7 mouse cellular contexts compared by ENCODE assay signal in the genomic region with DNA sequence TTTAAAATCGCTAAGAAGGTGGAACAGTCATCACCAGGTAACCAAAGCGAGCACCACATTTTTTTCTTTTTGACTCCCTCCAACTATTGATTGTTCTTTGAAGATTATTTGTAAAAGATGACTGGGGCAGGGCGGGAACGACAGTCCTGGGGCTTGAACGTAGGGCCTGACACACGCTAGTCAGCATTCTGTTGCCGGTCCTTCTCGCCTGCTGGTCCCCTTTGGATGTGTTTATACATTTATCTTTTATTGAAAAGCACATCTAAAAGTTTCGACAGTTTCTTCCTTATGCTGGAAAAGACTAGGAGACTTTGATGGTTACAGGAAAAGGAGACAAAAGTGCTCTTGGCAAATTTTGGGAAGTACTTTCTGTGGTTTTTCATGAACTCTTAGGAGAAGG. TPM values are rescaled to one million over a fixed set of nuclear protein-coding genes. Genes with fewer than 3 reads are reported as not detected.
A peak's percentile ranks its signal among the peaks of the same experiment; 100 is the strongest.
DNase-seq lines count a peak whose midpoint lies in the region; ATAC-seq and TF ChIP-seq lines count a peak whose summit lies in the region.

No protein-coding gene starts in this region.

- WGBS in limb, embryonic 15.5 days, result 38% methylated on average over 9 of the region's 9 CpGs
- WGBS in stomach, postnatal 0 days, result 16% methylated on average over 9 of the region's 9 CpGs

- no peaks in the 10 kb centered on the region for H3K9me3 ChIP-seq in limb, embryonic 15.5 days
- no peaks in the 10 kb centered on the region for H3K9me3 ChIP-seq in stomach, postnatal 0 days (ENCODE audit: control insufficient read depth, low read length)

- peak overlapping the region; percentile 98 for H3K4me3 ChIP-seq in limb, embryonic 15.5 days
- peak overlapping the region; percentile 97 for H3K4me3 ChIP-seq in stomach, postnatal 0 days (ENCODE audit: low read depth, low read length)

- no peak for TF ChIP-seq CTCF in stomach, postnatal 0 days (IDR thresholded peaks at IDR 0.05; ENCODE audit: low read depth)

- H3K4me1 ChIP-seq in limb, embryonic 15.5 days, result peaks cover 13% of the 10 kb centered on the region; the same call in 1 of the 2 replicates
- no peaks in the 10 kb centered on the region for H3K4me1 ChIP-seq in stomach, postnatal 0 days (replicated peaks; ENCODE audit: control insufficient read depth, insufficient read depth)

- ATAC-seq in erythroid progenitor cell, adult 5-6 weeks (replicated peaks; ENCODE audit: low FRiP score, poor library complexity, severe bottlenecking), result 0 out of 2 replicates have a peak, but pooled peaks have one; percentile 33
- ATAC-seq in limb, embryonic 15.5 days (ENCODE audit: insufficient number of reproducible peaks, low FRiP score, low TSS enrichment, low read depth), result no peak
- ATAC-seq in stomach, postnatal 0 days (ENCODE audit: low FRiP score, low TSS enrichment), result no peak

- H3K4me2 ChIP-seq in limb, embryonic 15.5 days, result peak overlapping the region; percentile 74
- H3K4me2 ChIP-seq in stomach, postnatal 0 days (replicated peaks; ENCODE audit: low read depth), result peak overlapping the region; percentile 71

- no peak for TF ChIP-seq EP300 in stomach, postnatal 0 days (optimal IDR thresholded peaks at IDR 0.05)

- H3K27me3 ChIP-seq in limb, embryonic 15.5 days, result no peaks in the 10 kb centered on the region
- no peaks in the 10 kb centered on the region for H3K27me3 ChIP-seq in stomach, postnatal 0 days (ENCODE audit: control insufficient read depth, insufficient read depth, low read length)

- peak overlapping the region; percentile 97; the same call in 1 of the 2 replicates for H3K9ac ChIP-seq in limb, embryonic 15.5 days
- peak overlapping the region; percentile 96; the same call in 1 of the 2 replicates for H3K9ac ChIP-seq in stomach, postnatal 0 days (ENCODE audit: low read length)

- H3K36me3 ChIP-seq in limb, embryonic 15.5 days, result peaks cover 13% of the 10 kb centered on the region
- H3K36me3 ChIP-seq in stomach, postnatal 0 days (ENCODE audit: control insufficient read depth, insufficient read depth, low read length), result no peaks in the 10 kb centered on the region

- no peak overlapping the region for H3K27ac ChIP-seq in limb, embryonic 15.5 days
- no peak overlapping the region for H3K27ac ChIP-seq in stomach, postnatal 0 days (replicated peaks)

- peak; percentile 26 to 38 for DNase-seq in spleen, postnatal 10 days (ENCODE audit: low spot score in 2 of 2)
- no peak for DNase-seq in spleen, postnatal 14 days (ENCODE audit: low spot score in 2 of 2)
- no peak for DNase-seq in stomach, postnatal 0 days (ENCODE audit: low spot score)
- DNase-seq in right cerebral cortex, adult 18-20 months, result no peak
- no peak for DNase-seq in adrenal gland, postnatal 36 days

RNA-seq across cellular contexts. Expression of a gene that starts 1.7 kb away (rescaled TPM):
- 40.7 and 42.2 TPM in 2 replicates for total RNA-seq in erythroid progenitor cell, adult 5-6 weeks (2015; ENCODE audit: low replicate concordance)
- 23.1 and 27.9 TPM in 2 replicates for total RNA-seq in erythroid progenitor cell, adult 5-6 weeks (2017; ENCODE audit: low replicate concordance)
- polyA plus RNA-seq in limb, embryonic 15.5 days (2015; fragmentation: Nextera tagmentation; extraction: Ambion mirVana), result 45.1 and 47.4 TPM in 2 replicates
- polyA plus RNA-seq in stomach, postnatal 0 days (2015; fragmentation: Nextera tagmentation; extraction: Ambion mirVana), result 27.6 and 27.9 TPM in 2 replicates
- total RNA-seq in adrenal gland, postnatal 36 days (2021), result 10 to 100 TPM; 33.2 to 39.8 TPM

RNA-seq across cellular contexts. Expression of a gene that starts 42.0 kb away (rescaled TPM):
- total RNA-seq in erythroid progenitor cell, adult 5-6 weeks (2015; ENCODE audit: low replicate concordance), result 2.5 and 3.2 TPM in 2 replicates
- total RNA-seq in erythroid progenitor cell, adult 5-6 weeks (2017; ENCODE audit: low replicate concordance), result 2.7 and 4.5 TPM in 2 replicates
- 6.7 and 7.0 TPM in 2 replicates for polyA plus RNA-seq in limb, embryonic 15.5 days (2015; fragmentation: Nextera tagmentation; extraction: Ambion mirVana)
- 3.7 and 4.2 TPM in 2 replicates for polyA plus RNA-seq in stomach, postnatal 0 days (2015; fragmentation: Nextera tagmentation; extraction: Ambion mirVana)
- total RNA-seq in adrenal gland, postnatal 36 days (2021), result 10 to 100 TPM; 12.4 to 14.0 TPM

Comparison
In these comparisons a context has a peak if more than half of its experiments do, and no peak if none do; other contexts are left out.
1. DNase-seq: peak in spleen, postnatal 10 days (2 of 2); none in spleen, postnatal 14 days (0 of 2), stomach, postnatal 0 days (single experiment), right cerebral cortex, adult 18-20 months (single experiment) and adrenal gland, postnatal 36 days (0 of 2).